Mouse (Mus musculus) erythroblast, embryonic 14.5 days (primary cell): Measurements from ENCODE around the gene Ano8. TPM values are rescaled to one million over a fixed set of nuclear protein-coding genes. Genes with fewer than 3 reads are reported as not detected.

Experiments used
- H3K27me3 ChIP-seq: 2 replicates; pipeline ENCODE4 v1.6.1; 2012; ENCODE audit warnings: inconsistent platforms; ENCODE audit not compliant: control insufficient read depth
- H3K36me3 ChIP-seq: 2 replicates; pipeline ENCODE4 v1.6.1; 2012; ENCODE audit warnings: mild to moderate bottlenecking, inconsistent platforms; ENCODE audit not compliant: control insufficient read depth
- H3K4me1 ChIP-seq: 2 replicates; pipeline ENCODE4 v1.6.1; 2012; ENCODE audit warnings: inconsistent platforms; ENCODE audit not compliant: control insufficient read depth
- H3K4me3 ChIP-seq: replicated peaks from 2 replicates; pipeline ENCODE3; 2012; ENCODE audit warnings: moderate library complexity, mild to moderate bottlenecking, inconsistent platforms
- H3K9me3 ChIP-seq: 2 replicates; pipeline ENCODE4 v1.6.1; 2012; ENCODE audit warnings: low read length, inconsistent platforms, mixed read lengths; ENCODE audit not compliant: control insufficient read depth
- GATA1 ChIP-seq: IDR thresholded peaks from 2 replicates; pipeline ENCODE4 v1.6.1; 2012; ENCODE audit warnings: low read length, inconsistent platforms, mixed read lengths
- TAL1 ChIP-seq: IDR thresholded peaks from 3 replicates; pipeline ENCODE4 v1.6.1; 2012; ENCODE audit warnings: low read length, inconsistent platforms, mixed read lengths
- polyA plus RNA-seq: library from polyadenylated mRNA; stranded (reverse); fragments of >175 nt; gene quantifications from 2 replicates; pipeline ENCODE4 v1.2.3, GENCODE M21; 2012

The Ano8 gene
- polyA plus RNA-seq, 1 experiment = 0.09 TPM

GRCm38 (mm10) chr8:71505326-71505725, 19.6 kb upstream of the Ano8 start:
- TF ChIP-seq TAL1 (no peak), GATA1 (no peak)
- no peak overlapping the region for H3K4me3 ChIP-seq
- no peaks in the 10 kb centered on the region for H3K36me3 ChIP-seq
- peaks cover 32% of the 10 kb centered on the region for H3K27me3 ChIP-seq
- H3K4me1 ChIP-seq = peaks cover 9% of the 10 kb centered on the region
- H3K9me3 ChIP-seq = no peaks in the 10 kb centered on the region

GRCm38 (mm10) chr8:71504349-71504748, 18.6 kb upstream of the Ano8 start:
- no peak for TF ChIP-seq TAL1
- TF ChIP-seq GATA1 = no peak
- H3K27me3 ChIP-seq = peaks cover 26% of the 10 kb centered on the region
- H3K4me1 ChIP-seq = peaks cover 9% of the 10 kb centered on the region
- H3K36me3 ChIP-seq = no peaks in the 10 kb centered on the region
- H3K4me3 ChIP-seq = no peak overlapping the region
- no peaks in the 10 kb centered on the region for H3K9me3 ChIP-seq

GRCm38 (mm10) chr8:71498816-71499690, 13.3 kb upstream of the Ano8 start:
- no peak overlapping the region for H3K4me3 ChIP-seq
- no peaks in the 10 kb centered on the region for H3K9me3 ChIP-seq
- H3K36me3 ChIP-seq = no peaks in the 10 kb centered on the region
- H3K27me3 ChIP-seq = no peaks in the 10 kb centered on the region
- peaks cover 4% of the 10 kb centered on the region for H3K4me1 ChIP-seq
- TF ChIP-seq TAL1 (no peak), GATA1 (no peak)

- no peak for TF ChIP-seq GATA1
- TF ChIP-seq TAL1 = no peak
- Histone ChIP-seq H3K4me3 (no peak overlapping the region), H3K9me3 (no peaks in the 10 kb centered on the region), H3K36me3 (peaks cover 5% of the 10 kb centered on the region), H3K4me1 (peaks cover 4% of the 10 kb centered on the region), H3K27me3 (no peaks in the 10 kb centered on the region)
Observed at GRCm38 (mm10) chr8:71497881-71498501, 12.2 kb upstream of the Ano8 start.

GRCm38 (mm10) chr8:71497077-71497645, 11.4 kb upstream of the Ano8 start:
- TF ChIP-seq GATA1 = no peak
- TF ChIP-seq TAL1 = no peak
- Histone ChIP-seq H3K4me1 (peaks cover 7% of the 10 kb centered on the region), H3K36me3 (peaks cover 14% of the 10 kb centered on the region), H3K4me3 (no peak overlapping the region), H3K9me3 (no peaks in the 10 kb centered on the region), H3K27me3 (no peaks in the 10 kb centered on the region)

- no peak overlapping the region for H3K4me3 ChIP-seq
- peaks cover 21% of the 10 kb centered on the region for H3K36me3 ChIP-seq
- peaks cover 9% of the 10 kb centered on the region for H3K4me1 ChIP-seq
- TF ChIP-seq TAL1 (no peak), GATA1 (no peak)
- no peaks in the 10 kb centered on the region for H3K9me3 ChIP-seq
- no peaks in the 10 kb centered on the region for H3K27me3 ChIP-seq
Observed at GRCm38 (mm10) chr8:71496481-71496880, 10.7 kb upstream of the Ano8 start.

GRCm38 (mm10) chr8:71495811-71496210, 10.0 kb upstream of the Ano8 start:
- no peaks in the 10 kb centered on the region for H3K27me3 ChIP-seq
- TF ChIP-seq GATA1 (no peak), TAL1 (no peak)
- H3K4me3 ChIP-seq = no peak overlapping the region
- no peaks in the 10 kb centered on the region for H3K9me3 ChIP-seq
- H3K36me3 ChIP-seq = peaks cover 27% of the 10 kb centered on the region
- H3K4me1 ChIP-seq = peaks cover 9% of the 10 kb centered on the region

- no peak for TF ChIP-seq GATA1
- TF ChIP-seq TAL1 = no peak
- H3K4me3 ChIP-seq = no peak overlapping the region
- peaks cover 33% of the 10 kb centered on the region for H3K36me3 ChIP-seq
- H3K9me3 ChIP-seq = no peaks in the 10 kb centered on the region
- H3K4me1 ChIP-seq = peaks cover 11% of the 10 kb centered on the region
- no peaks in the 10 kb centered on the region for H3K27me3 ChIP-seq
Observed at GRCm38 (mm10) chr8:71495039-71495438, 9.3 kb upstream of the Ano8 start.

- H3K4me3 ChIP-seq = peak overlapping the region; percentile 85
- peaks cover 3% of the 10 kb centered on the region; the same call in 1 of the 2 replicates for H3K27me3 ChIP-seq
- H3K9me3 ChIP-seq = no peaks in the 10 kb centered on the region
- H3K36me3 ChIP-seq = peaks cover 32% of the 10 kb centered on the region
- H3K4me1 ChIP-seq = peaks cover 62% of the 10 kb centered on the region
- TF ChIP-seq TAL1 (no peak), GATA1 (no peak)
Observed at GRCm38 (mm10) chr8:71488454-71488853, 2.7 kb upstream of the Ano8 start.
